9 mouse cellular contexts compared by ENCODE assay signal in the genomic region with DNA sequence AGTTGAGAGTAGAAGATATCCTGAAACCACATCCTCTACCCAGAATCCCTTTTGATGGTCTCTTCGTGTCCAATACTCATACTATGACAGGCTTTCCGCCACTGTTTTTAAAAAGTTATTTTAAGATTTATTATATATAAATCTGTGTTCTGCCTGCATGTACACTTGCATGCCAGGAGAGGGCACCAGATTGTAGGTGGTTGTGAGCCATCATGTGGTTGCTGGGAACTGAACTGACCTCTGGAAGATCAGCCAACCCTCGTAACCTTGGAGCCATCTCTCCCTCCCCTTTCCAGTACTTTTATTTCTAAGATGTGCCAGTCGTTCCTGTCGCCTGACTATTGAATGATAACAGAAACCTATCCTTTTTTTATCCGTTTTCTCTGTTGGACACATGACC. TPM values are rescaled to one million over a fixed set of nuclear protein-coding genes. Genes with fewer than 3 reads are reported as not detected.
A peak's percentile ranks its signal among the peaks of the same experiment; 100 is the strongest.
DNase-seq lines count a peak whose midpoint lies in the region; ATAC-seq lines count a peak whose summit lies in the region.
"Had no signal": no experiment of that assay in that cellular context is flagged by ENCODE, and none has a peak within 500 bp of the region (broad histone marks: within the 10 kb centered on the region; RNA-seq: fewer than 3 reads in every experiment).

No protein-coding gene starts in this region.

- no peaks in the 10 kb centered on the region for H3K27me3 ChIP-seq in midbrain, embryonic 10.5 days (ENCODE audit: low read depth, poor library complexity, severe bottlenecking)
- no peaks in the 10 kb centered on the region for H3K27me3 ChIP-seq in hindbrain, embryonic 14.5 days (ENCODE audit: control insufficient read depth, insufficient read depth, low read length)

- no peak overlapping the region for H3K4me2 ChIP-seq in hindbrain, embryonic 14.5 days (replicated peaks)

- no peaks in the 10 kb centered on the region for H3K4me1 ChIP-seq in midbrain, embryonic 10.5 days
- no peaks in the 10 kb centered on the region for H3K4me1 ChIP-seq in hindbrain, embryonic 14.5 days (replicated peaks; ENCODE audit: control insufficient read depth, insufficient read depth, low read length)

- WGBS in midbrain, embryonic 10.5 days = 72% methylated on average over 6 of the region's 6 CpGs
- WGBS in hindbrain, embryonic 14.5 days = 79% methylated on average over 6 of the region's 6 CpGs

- no peaks in the 10 kb centered on the region for H3K9me3 ChIP-seq in midbrain, embryonic 10.5 days (replicated peaks)
- H3K9me3 ChIP-seq in hindbrain, embryonic 14.5 days (ENCODE audit: control insufficient read depth, low read length) = no peaks in the 10 kb centered on the region

- intact Hi-C loops in left cerebral cortex, postnatal 36 days (cut with DNase I) = loop anchor here (2.0 kb wide), 1 partner anchor 126 kb away; no protein-coding TSS in a partner anchor

- no peaks in the 10 kb centered on the region for H3K36me3 ChIP-seq in midbrain, embryonic 10.5 days
- H3K36me3 ChIP-seq in hindbrain, embryonic 14.5 days (replicated peaks; ENCODE audit: control insufficient read depth, insufficient read depth) = no peaks in the 10 kb centered on the region

- no peak overlapping the region for H3K27ac ChIP-seq in midbrain, embryonic 10.5 days (replicated peaks)
- no peak overlapping the region for H3K27ac ChIP-seq in hindbrain, embryonic 14.5 days

- peak; percentile 47 to 54 for DNase-seq in heart, adult 18-20 months
- no peak for DNase-seq in heart, adult 11 months
- peak; percentile 67 to 68 for DNase-seq in B cell, adult 2 months
- DNase-seq in adrenal gland, postnatal 36 days = peak; percentile 63 to 70
- DNase-seq in lung, postnatal 25 days (ENCODE audit: low spot score) = peak; percentile 50
- no peak for DNase-seq in midbrain, embryonic 10.5 days (ENCODE audit: low spot score)
- no peak for DNase-seq in left cerebral cortex, postnatal 36 days (ENCODE audit: low spot score in 2 of 2)
- no peak for DNase-seq in hindbrain, embryonic 14.5 days (ENCODE audit: low spot score)

- H3K4me3 ChIP-seq in midbrain, embryonic 10.5 days = no peak overlapping the region
- H3K4me3 ChIP-seq in hindbrain, embryonic 14.5 days (replicated peaks; ENCODE audit: low read length) = no peak overlapping the region

- H3K9ac ChIP-seq in hindbrain, embryonic 14.5 days = no peak overlapping the region

- ATAC-seq in hindbrain, embryonic 14.5 days (ENCODE audit: low FRiP score) = no peak

RNA-seq across cellular contexts. Expression of gene Tmem247, which starts 1.6 kb away (rescaled TPM):
- not detected for total RNA-seq in heart, adult 18-20 months (2021)
- not detected for total RNA-seq in adrenal gland, postnatal 36 days (2021)
- not detected in 2 replicates for polyA plus RNA-seq in midbrain, embryonic 10.5 days (2016; fragmentation: Nextera tagmentation; extraction: Ambion mirVana)
- not detected for total RNA-seq in left cerebral cortex, postnatal 36 days (2021)
- not detected in 2 replicates for polyA plus RNA-seq in hindbrain, embryonic 14.5 days (2014; fragmentation: Nextera tagmentation; extraction: Ambion mirVana)
- polyA plus RNA-seq: liver, embryonic 16.5 days had no signal

RNA-seq across cellular contexts. Expression of gene Atp6v1e2, which starts 28.9 kb away (rescaled TPM):
- not detected for total RNA-seq in heart, adult 18-20 months (2021)
- total RNA-seq in adrenal gland, postnatal 36 days (2021) = not detected
- not detected in 2 replicates for polyA plus RNA-seq in midbrain, embryonic 10.5 days (2016; fragmentation: Nextera tagmentation; extraction: Ambion mirVana)
- total RNA-seq in left cerebral cortex, postnatal 36 days (2021) = not detected
- polyA plus RNA-seq in hindbrain, embryonic 14.5 days (2014; fragmentation: Nextera tagmentation; extraction: Ambion mirVana) = not detected in 2 replicates
- polyA plus RNA-seq: liver, embryonic 16.5 days had no signal

RNA-seq across cellular contexts. Expression of gene Rhoq, which starts 44.1 kb away (rescaled TPM):
- 100 to 1,000 TPM; 116 to 125 TPM for total RNA-seq in heart, adult 18-20 months (2021)
- 100 to 1,000 TPM in 1 of 2 experiments, 10 to 100 TPM in 1; 79.5 to 109 TPM for total RNA-seq in adrenal gland, postnatal 36 days (2021)
- polyA plus RNA-seq in midbrain, embryonic 10.5 days (2016; fragmentation: Nextera tagmentation; extraction: Ambion mirVana) = 9.0 and 9.9 TPM in 2 replicates
- 10 to 100 TPM; 36.3 to 45.0 TPM for total RNA-seq in left cerebral cortex, postnatal 36 days (2021)
- 10.7 and 11.5 TPM in 2 replicates for polyA plus RNA-seq in hindbrain, embryonic 14.5 days (2014; fragmentation: Nextera tagmentation; extraction: Ambion mirVana)

Comparison
In these comparisons a context has a peak if more than half of its experiments do, and no peak if none do; other contexts are left out.
1. DNase-seq: peak in heart, adult 18-20 months (2 of 2), B cell, adult 2 months (2 of 2), adrenal gland, postnatal 36 days (2 of 2) and lung, postnatal 25 days (single experiment); none in heart, adult 11 months (single experiment), midbrain, embryonic 10.5 days (single experiment), left cerebral cortex, postnatal 36 days (0 of 2) and hindbrain, embryonic 14.5 days (single experiment).